Mouse (Mus musculus) embryonic fibroblast, embryonic 13.5 days (primary cell): ENCODE measurements at regions not wholly inside any gene's neighbourhood (a gene's known extent, or its start where the extent isn't known, plus 50 kb on each side); places are given as distances from the start of the nearest gene placed in this dataset.

Source experiments
- CTCF ChIP-seq: IDR thresholded peaks from 2 replicates; pipeline ENCODE4 v1.5.1; 2011; ENCODE audit warnings: mild to moderate bottlenecking, control low read depth, low read length, moderate library complexity, borderline replicate concordance; ENCODE audit not compliant: insufficient read depth
- POLR2A ChIP-seq: IDR thresholded peaks from 2 replicates; pipeline ENCODE4 v1.6.1; 2011; ENCODE audit warnings: low read depth, mild to moderate bottlenecking, control low read depth, low read length, moderate library complexity

GRCm38 (mm10) chr3:34427967-34428366, 222.2 kb upstream of the Sox2 start:
- TF ChIP-seq CTCF = no peak
- TF ChIP-seq POLR2A = no peak
